Mouse (Mus musculus) urinary bladder, postnatal 4 days (tissue): Measurements from ENCODE around the gene Ccdc167.
"Not testable (repeated sequence)": the region's sequence is repeated elsewhere in the genome, so short reads cannot be mapped to it uniquely, and the experiment has no call there.

Source experiments
- DNase-seq, 2 experiments: peaks; one replicate each; pipeline ENCODE4 v3.0.0; 2021 to 2022; ENCODE audit warnings: low spot score in 2 of 2

The Ccdc167 gene

DNA sequence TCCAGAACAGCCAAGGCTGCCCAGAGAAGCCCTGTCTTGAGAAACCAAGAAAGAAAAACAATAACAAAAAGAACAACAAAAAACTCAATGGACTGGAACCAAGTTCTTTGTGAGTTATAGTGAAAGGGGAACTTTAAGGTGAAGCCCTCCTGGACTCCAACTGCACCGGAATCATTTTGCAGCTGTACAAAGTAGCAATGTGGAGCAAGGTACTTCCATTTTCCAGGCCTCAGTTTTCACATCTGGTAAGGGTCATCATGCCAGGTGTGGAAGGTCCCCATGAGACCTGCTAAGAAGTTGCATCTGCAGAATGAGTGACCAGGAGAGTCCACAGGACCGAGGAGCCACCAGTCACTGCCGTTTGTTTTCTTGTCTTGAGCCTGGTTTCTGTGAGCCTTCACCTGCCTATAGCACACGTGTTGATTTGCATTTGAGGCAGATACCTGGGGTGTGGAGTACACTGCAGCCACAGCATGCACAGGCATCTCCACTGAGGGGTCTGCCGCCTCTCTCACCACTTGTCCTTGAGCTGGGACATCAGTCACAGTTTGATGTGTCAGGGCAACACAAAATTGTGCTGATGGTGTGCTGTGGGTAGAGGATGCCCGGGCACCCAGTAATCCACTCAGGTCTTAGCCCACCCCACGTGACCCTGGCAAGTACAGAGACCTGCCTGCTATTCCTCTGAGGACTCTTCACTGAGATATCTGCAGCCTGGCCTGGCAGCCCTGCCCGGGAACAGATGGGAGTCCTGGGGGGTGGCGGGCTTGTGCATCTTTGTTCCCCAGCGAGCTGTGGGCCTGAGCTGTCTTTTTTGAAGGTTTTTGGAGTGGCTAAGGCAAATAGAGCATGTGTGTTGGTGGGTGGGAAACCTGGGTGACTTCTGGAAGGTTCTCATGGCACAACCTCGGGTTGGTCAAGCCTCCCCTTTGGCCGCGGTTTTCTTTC lies 3.1 kb upstream of the Ccdc167 start:
- no peak for DNase-seq

DNA sequence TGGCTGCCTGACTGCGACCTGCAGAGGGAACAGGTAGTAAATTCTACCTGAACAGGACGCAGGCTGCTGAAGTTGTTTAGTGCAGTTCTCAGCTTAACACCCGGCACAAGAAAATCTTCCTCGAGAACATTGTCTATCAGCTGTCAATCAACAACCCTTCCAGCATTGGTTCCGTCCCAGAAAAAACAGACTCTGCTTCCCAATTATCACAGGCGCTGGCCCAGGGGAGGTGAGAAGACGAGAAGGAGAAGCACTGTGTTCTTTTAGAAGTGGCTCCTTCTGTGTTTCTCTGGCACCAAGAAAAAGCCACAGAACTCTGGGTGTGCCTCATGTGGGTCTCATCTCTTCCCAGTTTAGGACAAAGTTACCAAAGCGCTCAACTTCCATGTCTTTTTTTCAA lies 1.8 kb upstream of the Ccdc167 start:
- DNase-seq: no peak

DNA sequence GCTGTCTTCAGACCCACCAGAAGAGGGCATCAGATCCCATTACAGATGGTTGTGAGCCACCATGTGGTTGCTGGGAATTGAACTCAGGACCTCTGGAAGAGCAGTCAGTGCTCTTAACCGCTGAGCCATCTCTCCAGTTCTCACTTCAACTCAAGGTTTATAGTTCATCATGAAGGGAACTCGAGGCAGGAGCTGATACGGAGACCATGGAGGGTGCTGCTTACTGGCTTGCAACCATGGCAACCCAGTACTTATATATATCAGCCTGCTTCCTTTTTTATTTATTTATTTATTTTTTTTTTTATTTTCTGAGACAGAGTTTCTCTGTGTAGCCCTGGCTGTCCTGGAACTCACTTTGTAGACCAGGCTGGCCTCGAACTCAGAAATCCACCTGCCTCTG lies 3.1 kb downstream of the Ccdc167 start:
- not testable (repeated sequence) for DNase-seq

DNA sequence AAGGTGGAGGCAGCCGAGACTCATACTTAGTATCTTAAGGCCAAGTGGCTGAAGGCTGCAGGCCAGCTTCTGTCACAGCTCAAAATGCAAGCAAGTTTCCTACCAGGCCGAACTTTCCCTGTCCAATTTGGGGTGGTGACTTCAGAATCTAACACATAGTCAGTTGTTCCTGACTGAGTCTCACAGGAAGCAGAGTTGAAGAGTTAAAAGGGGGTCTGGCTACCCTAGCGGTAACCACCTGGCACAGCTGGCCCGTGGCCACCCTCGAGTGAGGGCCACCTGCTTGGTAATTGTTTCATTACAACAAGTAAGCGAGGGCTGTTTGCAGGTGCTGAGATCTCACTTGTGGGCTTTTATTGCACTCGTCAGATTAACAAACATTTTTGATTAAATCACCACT lies 4.3 kb downstream of the Ccdc167 start:
- no peak for DNase-seq

DNA sequence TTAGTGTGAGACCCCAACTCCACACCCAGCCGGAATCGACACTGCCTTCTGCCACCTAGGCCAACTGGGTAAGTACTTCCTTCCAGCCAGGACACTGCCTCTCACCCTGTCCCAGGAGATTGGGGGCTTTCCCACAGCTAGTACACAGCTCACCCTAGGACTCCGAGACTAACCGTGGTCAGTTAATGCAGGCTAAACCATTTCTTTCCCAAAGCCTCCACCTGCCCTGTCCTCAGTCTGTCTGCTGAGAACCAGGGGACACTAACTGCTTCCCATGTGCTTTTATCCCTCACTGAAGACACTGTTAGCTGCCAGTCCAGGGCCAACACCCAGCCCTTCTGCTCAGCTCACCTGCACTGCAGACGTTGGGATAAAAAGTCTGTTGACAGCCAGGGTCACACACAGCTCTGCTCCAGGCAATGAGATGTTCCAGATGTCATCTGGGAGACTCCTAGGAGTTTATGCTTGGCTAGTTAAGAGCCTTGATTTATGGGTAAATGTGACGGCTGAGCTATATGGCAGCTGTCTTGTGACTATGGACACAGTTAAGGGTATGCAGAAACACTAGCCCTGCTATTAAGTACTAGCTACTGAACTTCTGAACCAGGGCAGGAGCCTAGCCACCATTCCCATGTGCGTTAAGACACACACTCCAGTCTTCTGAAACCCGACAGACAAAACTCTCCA lies 5.0 kb downstream of the Ccdc167 start:
- no peak for DNase-seq

DNA sequence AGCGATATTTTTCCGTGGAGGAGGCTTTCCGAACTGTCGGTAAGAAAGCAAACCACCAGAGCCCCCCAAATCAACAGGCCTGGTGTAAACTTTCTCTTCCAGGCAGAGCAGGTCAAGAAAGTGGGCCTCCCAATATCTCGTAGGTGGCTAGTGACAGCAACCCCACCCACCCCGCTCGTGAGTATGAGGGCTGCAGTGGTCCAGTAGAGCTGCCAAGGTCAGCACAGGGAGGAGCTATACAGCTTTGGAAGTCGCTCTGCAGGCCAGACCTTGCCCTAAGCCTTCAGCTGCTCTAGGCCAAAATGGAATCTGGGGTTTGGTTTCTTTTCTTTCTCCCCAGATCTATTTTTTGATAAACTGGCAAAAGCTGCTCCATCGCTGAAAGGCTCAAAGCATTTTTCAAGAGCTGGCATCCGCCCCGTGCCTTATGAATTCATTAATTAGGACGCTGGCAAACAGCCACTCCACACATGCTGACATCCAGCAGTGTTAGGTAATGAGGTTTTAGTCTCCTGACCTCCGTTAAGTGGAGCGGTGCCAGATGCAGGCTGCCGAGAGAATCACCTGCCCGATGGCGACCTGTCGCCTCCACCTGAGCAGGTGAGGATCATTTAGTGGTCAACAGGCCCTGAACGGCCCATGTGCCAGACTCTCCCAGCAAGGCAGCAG lies 5.6 kb downstream of the Ccdc167 start:
- DNase-seq: no peak

DNA sequence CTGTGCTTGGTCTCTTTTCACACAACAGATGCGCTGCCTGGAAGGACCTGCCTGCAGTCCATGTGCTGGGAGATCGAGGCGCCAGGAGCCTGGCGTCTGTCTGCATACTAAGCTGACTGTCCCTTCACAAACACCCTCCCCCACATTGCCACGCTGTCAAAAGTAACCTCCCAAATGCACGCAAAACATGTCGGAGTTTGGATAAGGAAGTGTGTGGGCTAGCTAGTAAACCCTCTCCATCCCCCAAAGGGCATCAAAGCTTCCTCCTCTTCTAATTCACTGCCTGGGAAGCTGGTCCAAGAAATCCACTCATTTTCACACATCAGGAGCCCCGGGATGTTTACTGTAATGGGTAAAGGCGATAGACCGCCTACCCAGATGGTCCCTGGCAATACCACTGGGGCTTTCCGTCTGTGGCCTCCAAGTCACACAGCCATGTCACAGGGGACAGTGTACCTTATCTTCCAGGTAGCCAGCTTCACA lies 6.2 kb downstream of the Ccdc167 start:
- no peak for DNase-seq

DNA sequence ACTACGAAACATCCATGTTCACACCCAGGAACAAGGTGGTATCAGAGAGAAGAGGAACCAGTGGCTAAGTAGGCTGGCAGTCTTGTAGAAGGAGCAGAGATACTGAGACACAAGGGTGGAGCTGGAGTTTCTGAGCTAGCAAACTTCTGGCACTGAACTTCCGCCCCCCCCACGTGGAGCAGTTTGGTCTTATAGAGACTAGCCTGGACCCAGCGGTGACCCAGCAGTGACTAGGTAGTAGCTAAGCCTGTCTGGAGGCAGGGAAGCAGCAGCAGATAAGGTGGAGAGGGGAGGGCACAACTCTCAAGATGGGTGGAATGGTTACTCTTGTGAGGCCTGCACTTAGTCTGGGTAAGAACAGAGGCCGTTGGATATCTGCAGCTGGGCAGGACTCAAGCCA lies 8.1 kb downstream of the Ccdc167 start:
- no peak for DNase-seq

DNA sequence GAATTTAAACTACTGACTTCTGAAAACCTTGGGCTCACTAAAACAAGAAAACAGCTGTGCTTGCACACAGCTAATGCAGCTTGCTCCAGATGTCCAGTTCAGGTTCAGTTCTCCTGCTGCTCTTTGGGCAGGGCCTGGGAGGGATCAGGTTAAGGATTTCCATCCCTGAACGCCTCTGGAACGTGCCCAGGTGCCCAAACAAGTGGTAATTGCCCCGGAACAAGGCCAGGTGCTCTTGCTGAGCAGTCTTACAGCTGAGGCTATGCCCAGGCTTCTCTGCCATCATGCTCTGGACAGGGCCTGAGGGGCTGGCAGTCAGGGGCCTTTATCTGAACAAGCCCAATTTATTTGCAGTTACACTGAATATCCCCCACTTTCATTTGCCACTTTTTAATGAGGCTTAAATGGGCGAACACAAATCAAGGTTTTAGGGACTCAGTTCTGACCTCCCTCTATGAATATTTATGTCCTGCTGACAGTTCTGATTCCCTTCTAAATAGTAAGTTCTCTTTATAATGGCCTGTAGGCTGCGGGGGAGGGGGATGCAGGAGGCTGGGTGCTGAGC lies 9.8 kb downstream of the Ccdc167 start:
- DNase-seq: no peak

DNA sequence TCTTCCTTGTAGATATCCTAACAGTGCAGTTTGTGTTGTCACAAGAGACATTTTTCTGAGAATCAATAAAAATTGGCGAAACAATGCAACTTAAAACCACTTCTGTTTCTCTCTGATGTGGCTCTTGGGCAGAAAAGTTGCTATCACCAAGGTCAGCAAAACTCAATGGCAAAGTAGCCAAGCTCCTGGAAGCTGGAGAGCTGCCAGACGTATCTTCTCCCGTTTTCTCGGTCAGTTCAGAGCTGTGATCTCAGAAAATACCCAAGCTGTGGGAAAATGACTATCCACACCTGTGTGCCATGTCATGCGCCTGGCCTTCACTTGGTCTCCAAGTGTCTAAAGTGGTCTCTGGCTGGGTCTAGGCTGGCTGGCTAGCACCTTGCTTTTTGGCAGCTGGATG lies 11.0 kb downstream of the Ccdc167 start:
- DNase-seq: no peak

DNA sequence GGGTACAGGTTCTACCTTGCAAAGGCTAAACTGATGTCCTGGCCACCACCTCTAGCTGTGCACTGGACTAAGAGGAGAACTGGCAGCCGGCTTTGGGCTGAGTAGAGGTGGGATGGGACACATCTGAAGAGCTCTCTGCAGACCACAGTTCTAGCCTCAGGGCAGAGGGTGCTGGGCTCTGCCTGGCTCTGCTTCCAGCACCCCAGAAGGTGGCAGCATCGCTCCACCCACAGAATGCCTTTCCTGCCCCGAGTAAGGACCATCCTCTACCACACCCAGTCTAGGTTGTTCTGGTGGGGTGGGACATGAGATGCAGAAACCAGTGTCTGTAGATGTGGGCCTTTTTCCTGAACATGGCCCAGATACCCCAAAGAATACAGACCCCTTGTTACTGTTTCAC lies 12.1 kb downstream of the Ccdc167 start:
- no peak for DNase-seq

DNA sequence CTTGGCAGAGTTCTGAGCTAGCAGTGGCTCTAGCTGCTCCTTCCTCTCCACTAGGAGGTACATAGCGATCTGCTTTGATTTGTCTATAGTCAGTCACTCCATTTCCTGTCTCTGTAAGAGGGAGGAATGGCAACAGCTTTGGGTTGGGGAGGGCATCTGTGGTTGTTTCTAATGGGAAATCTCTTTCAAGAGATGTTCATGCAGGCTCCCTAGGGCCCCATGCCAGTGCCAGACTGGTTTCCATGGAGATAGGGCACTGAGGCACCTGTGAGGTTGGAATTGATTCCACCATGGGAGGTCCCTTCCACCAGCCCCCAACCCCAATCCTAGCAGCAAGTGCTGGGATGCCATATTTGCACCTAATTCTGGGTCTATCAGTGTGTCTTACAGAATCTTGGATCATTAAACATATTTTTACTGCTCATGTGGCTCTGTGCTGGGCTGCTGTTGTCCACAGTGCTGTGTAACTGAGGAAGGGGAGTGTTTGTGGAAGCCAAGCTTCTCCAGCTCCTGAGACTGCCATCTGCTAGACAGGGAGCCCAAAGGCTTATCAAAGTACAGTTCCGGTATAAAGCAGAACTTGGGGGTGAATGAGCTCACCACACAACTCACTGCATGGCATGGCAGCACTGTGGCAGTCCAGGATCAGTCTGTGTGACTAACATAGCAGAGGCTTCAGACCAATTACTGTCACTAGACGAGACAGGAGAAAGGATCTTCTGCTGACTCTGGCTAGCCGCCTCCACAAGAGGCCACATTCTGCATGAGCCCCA lies 13.7 kb downstream of the Ccdc167 start:
- no peak for DNase-seq

DNA sequence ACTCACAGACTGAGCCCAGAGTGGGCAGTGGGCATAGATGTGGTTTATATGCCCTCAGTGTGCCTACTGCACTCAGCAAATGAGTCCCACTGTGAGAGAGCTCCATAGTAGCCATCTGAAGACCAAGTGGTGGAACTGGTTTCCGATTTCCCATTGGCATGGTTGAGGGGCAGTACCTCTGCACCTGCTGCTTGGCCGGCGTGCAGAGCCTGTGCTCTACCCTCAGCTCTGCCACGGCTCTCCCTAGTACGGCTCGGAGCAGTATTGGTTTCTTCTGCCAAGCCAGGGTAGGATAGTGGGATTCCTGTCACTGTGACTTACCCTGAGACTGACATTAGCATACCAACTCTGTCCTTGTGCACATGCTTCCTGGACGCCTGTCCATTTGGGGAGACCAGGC lies 16.3 kb downstream of the Ccdc167 start:
- no peak for DNase-seq

DNA sequence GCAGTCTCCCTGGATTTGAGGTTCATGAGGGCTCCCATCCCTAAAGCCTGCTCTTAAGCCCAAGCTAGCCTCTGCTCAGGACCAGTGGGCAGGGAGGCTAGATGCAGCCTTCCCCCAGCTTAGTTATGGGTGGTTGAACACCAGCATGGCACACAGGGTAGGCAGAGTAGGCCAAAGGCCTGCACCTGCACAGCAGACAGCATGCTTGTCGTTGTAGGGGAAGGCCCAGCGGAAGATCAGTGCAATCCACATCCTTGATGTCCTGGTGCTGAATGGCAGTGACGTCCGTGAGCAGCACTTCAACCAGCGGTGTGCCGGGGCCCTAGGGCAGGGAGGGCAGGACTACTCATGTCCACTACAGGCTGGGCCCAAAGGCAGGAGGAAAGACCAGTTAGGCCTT lies 18.4 kb downstream of the Ccdc167 start:
- no peak for DNase-seq

DNA sequence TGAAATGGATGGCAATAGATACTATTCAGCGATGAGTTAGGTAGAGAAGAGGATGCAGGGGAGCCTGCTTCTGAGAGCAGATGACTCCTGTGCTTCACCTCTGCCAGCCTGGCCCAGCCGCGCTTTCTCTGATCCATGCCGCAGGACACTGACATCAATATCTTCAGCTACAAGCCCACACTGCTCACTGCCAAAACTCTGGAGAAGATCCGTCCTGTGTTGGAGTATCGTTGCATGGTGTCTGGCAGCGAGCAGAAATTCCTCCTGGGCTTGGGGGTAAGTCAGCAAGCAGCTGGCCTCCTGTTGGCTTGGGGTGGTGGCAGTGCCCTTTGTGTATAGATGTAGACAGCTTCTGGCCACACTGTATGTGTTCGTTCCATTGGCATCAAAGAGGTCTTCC lies 19.9 kb downstream of the Ccdc167 start:
- DNase-seq: no peak

DNA sequence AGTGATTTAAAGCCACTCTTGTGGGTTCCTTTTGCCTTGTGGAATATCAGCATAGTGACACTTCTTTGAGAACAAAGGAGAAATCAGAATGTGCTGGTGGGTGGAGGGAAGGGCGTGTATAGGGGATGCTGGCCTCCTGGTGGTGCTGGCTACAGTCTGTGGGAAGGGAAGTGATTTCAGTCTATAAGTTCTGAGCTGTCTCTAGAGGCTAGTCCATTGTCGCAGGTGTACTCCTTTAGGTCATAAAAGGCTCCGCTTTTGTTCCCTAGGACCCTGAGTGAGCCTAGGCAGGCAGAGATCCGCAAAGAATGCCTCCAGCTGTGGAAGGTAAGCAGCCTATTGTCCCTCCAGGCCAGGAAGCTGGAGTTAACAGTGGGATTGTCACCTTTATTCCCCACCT lies 22.3 kb downstream of the Ccdc167 start:
- DNase-seq: no peak

DNA sequence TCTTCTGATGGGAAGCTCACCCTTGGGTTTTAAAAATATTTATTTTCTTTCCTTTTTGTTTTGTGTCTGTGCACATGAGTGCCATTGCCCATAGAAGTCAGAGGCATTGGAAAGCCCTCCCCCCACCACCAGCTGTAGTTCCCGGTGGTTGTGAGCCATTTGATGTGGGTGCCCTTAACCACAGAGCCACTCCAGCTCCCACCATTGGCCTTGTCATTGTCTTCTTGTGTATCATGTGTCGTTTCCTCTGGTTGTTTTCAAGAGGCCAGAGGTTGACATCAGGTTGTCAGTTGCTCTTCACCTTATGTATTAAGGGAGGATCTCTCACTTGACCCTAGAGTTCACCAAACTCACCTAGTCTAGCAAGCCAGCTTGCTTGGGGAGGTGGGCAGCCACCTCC lies 23.3 kb downstream of the Ccdc167 start:
- DNase-seq: no peak

DNA sequence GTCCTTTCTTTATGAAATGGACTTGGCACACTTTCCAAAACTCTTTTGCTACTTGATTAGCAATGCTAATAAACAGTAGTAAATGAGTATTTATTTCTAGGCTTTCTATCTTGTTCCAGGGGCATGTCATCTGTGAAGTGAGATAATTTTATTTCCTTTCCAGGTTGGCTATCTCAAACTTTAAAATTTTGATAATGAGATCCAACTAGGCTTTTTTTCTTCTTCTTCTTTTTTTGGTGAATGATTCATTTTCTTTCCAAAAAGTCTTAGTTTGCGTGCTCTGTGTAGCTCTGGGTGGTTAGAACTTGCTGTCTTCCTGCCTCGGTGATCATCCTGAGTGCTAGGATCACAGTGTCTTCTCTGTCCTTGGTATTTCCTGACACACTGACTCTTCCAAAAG lies 24.0 kb downstream of the Ccdc167 start:
- DNase-seq: no peak

DNA sequence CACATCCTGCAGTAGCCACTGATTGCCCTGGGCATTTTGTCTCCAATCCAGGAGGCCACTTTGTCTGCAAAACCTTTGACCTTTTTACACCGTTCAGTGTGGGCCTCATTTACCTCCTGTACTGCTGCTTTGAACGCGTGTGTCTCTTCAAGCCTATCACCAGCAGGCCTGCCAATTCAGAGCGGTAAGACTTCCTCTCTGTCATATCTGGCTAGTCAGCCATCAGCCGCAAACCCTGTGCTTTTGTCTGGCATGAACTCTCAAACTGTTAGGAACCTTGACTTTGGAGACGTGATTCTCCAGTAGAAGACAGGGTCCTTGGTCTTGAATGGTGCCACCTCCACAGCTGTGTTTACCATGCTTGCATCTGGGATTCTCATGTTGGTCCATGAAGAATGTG lies 26.6 kb downstream of the Ccdc167 start:
- DNase-seq: no peak

DNA sequence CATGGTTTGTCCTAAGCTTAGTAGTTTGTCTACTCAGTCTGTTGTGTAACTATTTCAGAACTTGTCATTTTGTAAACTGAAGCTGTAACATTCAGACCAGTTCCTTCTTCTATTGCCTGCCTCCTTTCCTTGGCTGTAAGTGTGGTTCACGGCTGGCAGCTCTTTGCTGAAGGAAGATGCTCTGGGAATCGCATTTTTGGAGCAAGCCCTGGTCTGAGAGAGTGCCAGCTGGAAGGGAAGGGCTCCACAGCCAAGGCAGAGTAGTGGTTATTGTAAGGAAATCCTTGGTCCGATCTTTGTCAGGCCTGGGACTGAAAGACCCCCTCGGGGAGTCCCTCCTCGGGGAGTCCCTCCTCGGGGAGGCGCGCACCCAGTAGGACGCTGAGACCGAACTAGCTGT lies 28.2 kb downstream of the Ccdc167 start:
- no peak for DNase-seq

DNA sequence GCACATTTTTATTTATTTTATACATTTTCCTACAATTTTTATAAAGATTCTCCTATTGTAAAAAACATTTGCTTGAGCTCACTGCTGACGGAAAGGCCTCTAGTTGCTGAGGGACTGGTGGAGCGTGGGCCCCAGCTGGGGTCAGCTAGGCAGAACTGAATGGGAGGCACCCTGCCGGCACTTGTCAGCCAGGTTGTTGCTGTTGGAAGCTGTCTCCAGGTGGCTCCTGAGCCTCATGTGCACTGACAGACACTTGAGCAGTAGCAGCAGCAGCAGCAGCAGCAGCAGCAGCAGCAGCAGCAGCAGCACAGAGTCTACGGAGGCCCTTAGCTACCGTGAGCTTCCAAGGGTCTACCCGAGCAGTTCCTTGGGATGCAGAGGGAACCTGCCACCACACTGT lies 29.5 kb downstream of the Ccdc167 start:
- no peak for DNase-seq
